Mouse (Mus musculus): ENCODE measurements around the gene H6pd. TPM values are rescaled to one million over a fixed set of nuclear protein-coding genes. Genes with fewer than 3 reads are reported as not detected.

The H6pd gene
- polyA plus RNA-seq, 1 experiment from 2014 or later = 14.9 TPM

DNA sequence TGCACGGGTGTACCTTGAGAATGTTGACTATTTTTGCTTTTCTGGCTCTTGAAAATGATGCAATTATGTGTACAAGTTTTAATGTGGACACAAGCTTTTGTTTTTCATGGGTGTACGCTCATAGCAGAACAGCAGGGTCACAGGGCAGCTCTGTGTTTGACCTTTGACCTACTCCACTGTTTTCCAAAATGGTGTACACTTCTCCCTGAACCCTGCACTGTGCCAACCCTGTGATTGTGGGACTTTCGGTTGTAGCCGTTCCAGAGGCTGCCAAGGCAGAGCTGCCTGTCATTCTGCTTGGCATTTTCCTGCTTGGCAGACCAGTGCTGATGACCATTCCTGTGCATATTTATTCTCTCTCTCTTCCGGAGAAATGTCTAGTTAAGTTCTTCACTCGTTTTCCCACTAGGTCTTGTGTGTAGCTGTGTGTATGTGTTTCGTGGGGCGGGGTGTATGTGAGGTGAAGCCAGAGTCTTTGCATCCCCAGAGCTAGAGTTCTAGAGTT is 4.4 kb upstream of the H6pd start:
- H3K4me3 ChIP-seq (replicated peaks; ENCODE audit: low read length) = no peak overlapping the region
- no peaks in the 10 kb centered on the region for H3K9me3 ChIP-seq (replicated peaks; ENCODE audit: control insufficient read depth, low read length)
- no peak overlapping the region for H3K9ac ChIP-seq (ENCODE audit: low read length)
- H3K4me1 ChIP-seq (ENCODE audit: control insufficient read depth, insufficient read depth, low read length) = peaks cover 11% of the 10 kb centered on the region
- H3K4me2 ChIP-seq (ENCODE audit: low read depth, low read length) = no peak overlapping the region
- H3K27me3 ChIP-seq (ENCODE audit: control insufficient read depth, insufficient read depth, low read length) = no peaks in the 10 kb centered on the region
- 87% methylated on average over 8 of the region's 8 CpGs for WGBS
- no peaks in the 10 kb centered on the region for H3K36me3 ChIP-seq (ENCODE audit: control insufficient read depth, insufficient read depth, low read length)
- no peak for ATAC-seq (ENCODE audit: insufficient read depth, low FRiP score)
- H3K27ac ChIP-seq (ENCODE audit: low read length) = no peak overlapping the region

DNA sequence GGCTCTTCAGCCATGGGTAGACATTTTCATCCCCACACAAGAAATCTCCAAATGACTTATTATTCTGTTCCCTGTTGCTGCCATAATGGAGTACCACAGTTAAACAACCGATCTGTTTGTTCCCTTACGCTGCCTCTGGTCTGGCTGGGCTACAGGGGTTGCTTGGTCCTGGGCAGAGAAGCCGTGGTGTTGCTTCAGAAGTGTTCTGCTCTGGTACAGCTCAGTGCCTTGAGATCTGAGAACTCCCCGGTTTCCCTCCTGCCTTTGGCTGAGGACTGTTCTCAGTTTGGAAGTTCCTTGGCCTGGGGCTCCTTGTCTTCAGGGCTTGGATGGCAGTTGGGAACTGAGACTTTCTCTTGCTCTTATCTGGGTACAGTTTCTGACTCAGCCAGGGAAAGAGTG is 3.5 kb upstream of the H6pd start:
- Histone ChIP-seq H3K4me2 (ENCODE audit: low read depth, low read length) (no peak overlapping the region), H3K36me3 (ENCODE audit: control insufficient read depth, insufficient read depth, low read length) (no peaks in the 10 kb centered on the region), H3K4me1 (ENCODE audit: control insufficient read depth, insufficient read depth, low read length) (peaks cover 19% of the 10 kb centered on the region), H3K4me3 (replicated peaks; ENCODE audit: low read length) (no peak overlapping the region), H3K9ac (ENCODE audit: low read length) (no peak overlapping the region), H3K27ac (ENCODE audit: low read length) (peak overlapping the region; percentile 2), H3K27me3 (ENCODE audit: control insufficient read depth, insufficient read depth, low read length) (no peaks in the 10 kb centered on the region), H3K9me3 (replicated peaks; ENCODE audit: control insufficient read depth, low read length) (no peaks in the 10 kb centered on the region)
- WGBS = 55% methylated on average over 4 of the region's 4 CpGs
- no peak for ATAC-seq (ENCODE audit: insufficient read depth, low FRiP score)

GRCm38 (mm10) chr4:150011564-150012321 is 2.9 kb upstream of the H6pd start:
- peak overlapping the region; percentile 2 for H3K27ac ChIP-seq (ENCODE audit: low read length)
- H3K4me1 ChIP-seq (ENCODE audit: control insufficient read depth, insufficient read depth, low read length) = peaks cover 24% of the 10 kb centered on the region
- H3K27me3 ChIP-seq (ENCODE audit: control insufficient read depth, insufficient read depth, low read length) = no peaks in the 10 kb centered on the region
- 22% methylated on average over 10 of the region's 10 CpGs for WGBS
- H3K9me3 ChIP-seq (replicated peaks; ENCODE audit: control insufficient read depth, low read length) = no peaks in the 10 kb centered on the region
- no peak overlapping the region for H3K4me3 ChIP-seq (replicated peaks; ENCODE audit: low read length)
- no peak for ATAC-seq (ENCODE audit: insufficient read depth, low FRiP score)
- no peak overlapping the region for H3K9ac ChIP-seq (ENCODE audit: low read length)
- no peak overlapping the region for H3K4me2 ChIP-seq (ENCODE audit: low read depth, low read length)
- no peaks in the 10 kb centered on the region for H3K36me3 ChIP-seq (ENCODE audit: control insufficient read depth, insufficient read depth, low read length)

- no peaks in the 10 kb centered on the region for H3K36me3 ChIP-seq (ENCODE audit: control insufficient read depth, insufficient read depth, low read length)
- H3K27me3 ChIP-seq (ENCODE audit: control insufficient read depth, insufficient read depth, low read length) = no peaks in the 10 kb centered on the region
- no peaks in the 10 kb centered on the region for H3K9me3 ChIP-seq (replicated peaks; ENCODE audit: control insufficient read depth, low read length)
- ATAC-seq (ENCODE audit: insufficient read depth, low FRiP score) = no peak
- WGBS = 86% methylated on average over 6 of the region's 6 CpGs
- H3K4me2 ChIP-seq (ENCODE audit: low read depth, low read length) = no peak overlapping the region
- no peak overlapping the region for H3K27ac ChIP-seq (ENCODE audit: low read length)
- H3K9ac ChIP-seq (ENCODE audit: low read length) = no peak overlapping the region
- no peak overlapping the region for H3K4me3 ChIP-seq (replicated peaks; ENCODE audit: low read length)
- H3K4me1 ChIP-seq (ENCODE audit: control insufficient read depth, insufficient read depth, low read length) = peaks cover 24% of the 10 kb centered on the region
Observed at GRCm38 (mm10) chr4:150010054-150010730, 1.4 kb upstream of the H6pd start.

- no peaks in the 10 kb centered on the region for H3K36me3 ChIP-seq (ENCODE audit: control insufficient read depth, insufficient read depth, low read length)
- no peaks in the 10 kb centered on the region for H3K27me3 ChIP-seq (ENCODE audit: control insufficient read depth, insufficient read depth, low read length)
- WGBS = 83% methylated on average over 6 of the region's 6 CpGs
- peak overlapping the region; percentile 96; the same call in 1 of the 2 replicates for H3K27ac ChIP-seq (ENCODE audit: low read length)
- no peaks in the 10 kb centered on the region for H3K9me3 ChIP-seq (replicated peaks; ENCODE audit: control insufficient read depth, low read length)
- ATAC-seq (ENCODE audit: insufficient read depth, low FRiP score) = no peak
- H3K4me2 ChIP-seq (ENCODE audit: low read depth, low read length) = peak overlapping the region; percentile 81
- no peak overlapping the region for H3K4me3 ChIP-seq (replicated peaks; ENCODE audit: low read length)
- peaks cover 24% of the 10 kb centered on the region for H3K4me1 ChIP-seq (ENCODE audit: control insufficient read depth, insufficient read depth, low read length)
- no peak overlapping the region for H3K9ac ChIP-seq (ENCODE audit: low read length)
Observed at GRCm38 (mm10) chr4:150009587-150009930, 736 bp upstream of the H6pd start.

DNA sequence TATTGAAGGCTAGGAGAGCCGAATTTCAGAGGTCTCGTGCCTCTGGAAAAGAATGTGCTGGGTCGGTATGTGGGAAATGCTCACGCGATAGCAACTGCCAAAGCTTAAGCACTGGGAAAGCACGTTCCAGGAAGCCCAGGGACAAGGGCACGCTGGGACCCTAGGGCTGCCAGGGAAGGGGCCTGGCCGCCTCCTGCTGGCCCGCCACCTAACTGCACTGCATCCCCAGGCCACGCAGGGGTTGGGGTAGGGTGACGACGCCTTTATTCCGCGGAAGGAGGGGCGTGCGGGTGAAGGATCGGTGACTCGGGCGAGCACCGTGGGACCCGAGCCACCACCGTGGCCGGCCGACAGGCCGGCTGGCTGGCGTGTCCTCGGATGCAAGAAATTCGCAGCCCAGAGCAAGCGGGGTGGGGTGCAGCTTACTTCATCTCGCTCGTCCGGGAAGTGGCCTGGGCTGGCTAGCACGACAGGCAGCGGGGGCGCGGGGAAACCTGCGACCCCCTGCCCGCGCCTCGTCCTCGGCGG is 434 bp downstream of the H6pd start:
- H3K27me3 ChIP-seq (ENCODE audit: control insufficient read depth, insufficient read depth, low read length) = no peaks in the 10 kb centered on the region
- H3K36me3 ChIP-seq (ENCODE audit: control insufficient read depth, insufficient read depth, low read length) = no peaks in the 10 kb centered on the region
- H3K27ac ChIP-seq (ENCODE audit: low read length) = peak overlapping the region; percentile 96
- H3K4me2 ChIP-seq (ENCODE audit: low read depth, low read length) = peak overlapping the region; percentile 81
- H3K4me3 ChIP-seq (replicated peaks; ENCODE audit: low read length) = peak overlapping the region; percentile 78
- WGBS = under 1% methylated on average over 42 of the region's 42 CpGs
- H3K9me3 ChIP-seq (replicated peaks; ENCODE audit: control insufficient read depth, low read length) = no peaks in the 10 kb centered on the region
- H3K9ac ChIP-seq (ENCODE audit: low read length) = peak overlapping the region; percentile 97
- peaks cover 32% of the 10 kb centered on the region for H3K4me1 ChIP-seq (ENCODE audit: control insufficient read depth, insufficient read depth, low read length)
- peak; percentile 81 for ATAC-seq (ENCODE audit: insufficient read depth, low FRiP score)

DNA sequence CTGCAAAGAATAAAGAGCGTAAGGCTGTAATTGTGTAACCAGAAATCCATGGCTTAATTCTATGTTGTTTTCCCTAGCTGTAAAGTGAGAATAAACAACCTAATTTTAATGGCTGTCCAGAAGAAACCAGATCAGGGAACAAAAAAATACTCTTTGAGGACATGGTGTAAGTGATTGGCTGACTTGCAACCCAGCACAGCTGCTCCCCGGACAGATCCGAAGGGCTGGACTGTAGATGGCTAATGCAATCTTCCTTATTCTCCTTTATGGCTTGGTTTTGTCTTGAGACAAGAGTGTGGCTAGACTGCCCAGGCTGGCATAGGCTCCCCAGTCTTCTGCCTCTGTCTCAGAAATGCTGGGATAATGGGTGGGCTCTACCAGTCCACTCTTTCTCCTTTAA is 1.4 kb downstream of the H6pd start:
- Histone ChIP-seq H3K36me3 (ENCODE audit: control insufficient read depth, insufficient read depth, low read length) (no peaks in the 10 kb centered on the region), H3K27me3 (ENCODE audit: control insufficient read depth, insufficient read depth, low read length) (no peaks in the 10 kb centered on the region), H3K9me3 (replicated peaks; ENCODE audit: control insufficient read depth, low read length) (no peaks in the 10 kb centered on the region), H3K4me1 (ENCODE audit: control insufficient read depth, insufficient read depth, low read length) (peaks cover 42% of the 10 kb centered on the region), H3K9ac (ENCODE audit: low read length) (no peak overlapping the region), H3K4me3 (replicated peaks; ENCODE audit: low read length) (0 out of 2 replicates have a peak overlapping the region, but pooled peaks have one; percentile 78), H3K4me2 (ENCODE audit: low read depth, low read length) (peak overlapping the region; percentile 81), H3K27ac (ENCODE audit: low read length) (peak overlapping the region; percentile 96; the same call in 1 of the 2 replicates)
- no peak for ATAC-seq (ENCODE audit: insufficient read depth, low FRiP score)
- WGBS = 66% methylated on average over 3 of the region's 3 CpGs

- Histone ChIP-seq H3K9me3 (replicated peaks; ENCODE audit: control insufficient read depth, low read length) (no peaks in the 10 kb centered on the region), H3K4me3 (replicated peaks; ENCODE audit: low read length) (no peak overlapping the region), H3K36me3 (ENCODE audit: control insufficient read depth, insufficient read depth, low read length) (no peaks in the 10 kb centered on the region), H3K4me2 (ENCODE audit: low read depth, low read length) (peak overlapping the region; percentile 81; the same call in 1 of the 2 replicates), H3K27me3 (ENCODE audit: control insufficient read depth, insufficient read depth, low read length) (no peaks in the 10 kb centered on the region), H3K27ac (ENCODE audit: low read length) (0 out of 2 replicates have a peak overlapping the region, but pooled peaks have one; percentile 6), H3K9ac (ENCODE audit: low read length) (no peak overlapping the region), H3K4me1 (ENCODE audit: control insufficient read depth, insufficient read depth, low read length) (peaks cover 43% of the 10 kb centered on the region)
- ATAC-seq (ENCODE audit: insufficient read depth, low FRiP score) = no peak
- 67% methylated on average over 8 of the region's 8 CpGs for WGBS
Observed at GRCm38 (mm10) chr4:150006991-150007390, 1.8 kb downstream of the H6pd start.

Data from stomach, embryonic 16.5 days (tissue).